Mouse (Mus musculus) right cerebral cortex, postnatal 10 days (tissue): ENCODE measurements around the gene Dlx3.
A peak's percentile ranks its signal among the peaks of the same experiment; 100 is the strongest.

Experiments used
- DNase-seq, 2 experiments: peaks; one replicate each; pipeline ENCODE4 v3.0.0; 2021; ENCODE audit warnings: low spot score in 2 of 2

The Dlx3 gene

GRCm38 (mm10) chr11:95119990-95120632 is at the start of gene Dlx3:
Gene Dlx3 (plus strand): TSS chr11:95120119.
- peak in 1 of 2 experiments; percentile 47 for DNase-seq

- DNase-seq: no peak
These were observed 49.5 kb upstream of the Dlx3 start for GRCm38 (mm10) chr11:95070140-95071107.

GRCm38 (mm10) chr11:95071266-95071665 is 48.7 kb upstream of the Dlx3 start:
- no peak for DNase-seq

GRCm38 (mm10) chr11:95072136-95072535 is 47.8 kb upstream of the Dlx3 start:
- no peak for DNase-seq

- DNase-seq: no peak
These were observed 47.1 kb upstream of the Dlx3 start for GRCm38 (mm10) chr11:95072804-95073203.

DNA sequence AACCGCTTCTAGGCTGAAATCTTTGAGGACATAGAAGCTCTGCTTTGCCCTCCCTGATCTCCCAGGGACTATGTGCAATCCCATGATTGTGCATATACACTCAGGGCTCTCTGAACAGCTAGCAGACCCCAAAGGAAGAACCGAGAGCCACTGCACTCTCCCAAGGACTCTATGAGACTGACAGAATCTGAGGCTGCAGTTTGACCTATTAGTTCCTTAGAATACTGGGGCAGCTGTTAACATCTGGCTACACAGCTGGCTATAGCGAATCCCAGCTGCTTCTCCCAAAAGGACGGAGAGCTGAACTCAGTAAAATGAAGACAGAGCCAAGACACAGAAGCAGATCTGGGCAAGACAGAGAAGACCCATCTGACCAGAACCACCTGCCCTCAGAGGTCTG is 46.1 kb upstream of the Dlx3 start:
- no peak for DNase-seq

GRCm38 (mm10) chr11:95074694-95075093 is 45.2 kb upstream of the Dlx3 start:
- no peak for DNase-seq

GRCm38 (mm10) chr11:95075197-95076040 is 44.5 kb upstream of the Dlx3 start:
- DNase-seq: no peak

DNA sequence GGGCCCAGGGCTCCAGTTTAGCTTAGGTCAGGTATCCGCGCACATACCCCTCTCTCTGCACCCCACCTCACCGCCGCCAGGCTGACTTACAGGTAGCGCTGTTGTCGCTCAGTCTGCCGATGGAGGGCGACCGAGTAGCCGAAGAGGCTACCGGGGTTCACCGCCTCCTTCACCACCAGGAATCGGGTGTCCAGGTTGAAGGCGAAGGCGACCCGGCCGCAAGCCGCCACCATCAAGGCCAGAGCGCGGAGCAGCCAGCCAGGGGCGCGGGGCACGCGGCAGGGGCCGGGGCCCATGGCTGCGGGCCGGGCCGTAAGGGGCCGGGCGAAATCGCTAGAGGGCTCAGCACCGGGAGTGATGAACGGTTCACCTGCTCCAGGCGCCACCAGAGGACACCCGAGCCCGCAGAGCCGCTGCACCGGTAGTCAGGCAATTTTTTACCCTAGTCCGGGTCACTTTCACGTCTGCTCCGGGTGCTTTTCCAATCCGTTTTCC is 43.8 kb upstream of the Dlx3 start:
- peak; percentile 53 to 58 for DNase-seq

- DNase-seq: peak; percentile 58 to 67
These were observed 43.3 kb upstream of the Dlx3 start, which contains the start of gene Itga3 for GRCm38 (mm10) chr11:95076536-95077111. Gene Itga3 (minus strand): TSS chr11:95076801.

- no peak for DNase-seq
These were observed 42.0 kb upstream of the Dlx3 start for GRCm38 (mm10) chr11:95077956-95078355.

GRCm38 (mm10) chr11:95079256-95079875 is 40.6 kb upstream of the Dlx3 start:
- DNase-seq: no peak

DNA sequence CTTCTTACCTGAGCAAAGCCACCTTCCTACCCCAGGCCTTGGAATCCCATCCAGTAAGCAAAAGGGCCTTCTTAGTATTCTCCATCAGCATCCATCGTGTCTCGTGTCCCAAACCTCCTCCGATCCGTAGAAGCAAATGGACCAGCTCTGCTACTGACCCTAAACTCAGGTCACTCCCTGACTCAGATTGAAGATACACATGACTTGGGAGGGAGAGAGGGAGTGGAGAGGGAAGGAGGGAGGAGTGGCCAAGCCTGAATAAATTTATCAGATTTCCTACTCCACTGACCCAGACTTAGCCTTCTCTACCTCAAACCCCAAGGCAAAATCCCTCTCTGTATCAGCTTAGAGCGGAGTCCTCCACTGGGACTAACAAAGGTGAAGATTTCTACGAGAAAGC is 39.1 kb upstream of the Dlx3 start:
- DNase-seq: no peak

DNA sequence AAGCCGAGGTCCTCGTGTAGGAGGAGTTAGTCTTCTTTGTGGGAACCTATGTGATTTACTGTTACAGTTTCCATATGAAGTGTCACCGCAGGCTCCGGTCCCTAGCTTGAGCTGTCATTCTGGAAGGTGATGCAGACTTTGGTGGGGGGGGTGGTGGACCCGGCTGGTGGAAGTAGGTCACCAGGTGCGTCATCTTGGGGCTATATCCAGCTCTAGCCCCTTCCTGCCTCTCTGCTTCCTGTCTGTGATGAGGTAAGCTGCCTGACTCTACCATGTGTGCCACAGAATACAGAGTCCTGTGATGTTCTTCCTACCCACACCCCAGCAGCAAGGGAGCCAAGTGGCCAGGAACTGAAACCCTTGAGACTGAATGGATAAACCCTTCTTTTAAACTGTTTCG is 37.0 kb upstream of the Dlx3 start:
- no peak for DNase-seq

GRCm38 (mm10) chr11:95084175-95084574 is 35.7 kb upstream of the Dlx3 start:
- no peak for DNase-seq

DNA sequence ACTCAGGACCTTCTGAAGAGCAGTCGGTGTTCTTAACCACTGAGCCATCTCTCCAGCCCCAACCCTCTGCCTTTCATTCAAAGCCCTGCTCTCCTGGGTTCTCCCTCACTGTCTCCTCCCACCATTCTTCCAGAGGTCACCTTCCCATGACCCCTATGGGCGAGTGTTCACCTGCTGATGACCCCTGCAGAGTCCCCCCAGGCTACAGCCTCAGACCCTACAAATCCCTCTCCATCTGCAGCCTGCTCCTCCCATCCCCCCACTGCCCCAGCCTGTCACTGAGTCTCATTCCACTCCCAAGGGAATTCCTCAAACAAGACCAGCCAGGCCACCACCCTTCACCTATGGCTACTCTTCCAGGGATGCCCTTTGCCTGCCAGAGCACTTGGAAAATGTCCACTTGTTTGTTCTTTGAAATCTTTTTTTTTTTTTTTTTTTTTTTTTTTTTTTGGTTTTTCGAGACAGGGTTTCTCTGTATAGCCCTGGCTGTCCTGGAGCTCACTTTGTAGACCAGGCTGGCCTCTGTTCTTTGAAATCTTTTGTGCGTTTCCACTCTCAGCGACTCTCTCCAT is 35.0 kb upstream of the Dlx3 start:
- no peak for DNase-seq

DNA sequence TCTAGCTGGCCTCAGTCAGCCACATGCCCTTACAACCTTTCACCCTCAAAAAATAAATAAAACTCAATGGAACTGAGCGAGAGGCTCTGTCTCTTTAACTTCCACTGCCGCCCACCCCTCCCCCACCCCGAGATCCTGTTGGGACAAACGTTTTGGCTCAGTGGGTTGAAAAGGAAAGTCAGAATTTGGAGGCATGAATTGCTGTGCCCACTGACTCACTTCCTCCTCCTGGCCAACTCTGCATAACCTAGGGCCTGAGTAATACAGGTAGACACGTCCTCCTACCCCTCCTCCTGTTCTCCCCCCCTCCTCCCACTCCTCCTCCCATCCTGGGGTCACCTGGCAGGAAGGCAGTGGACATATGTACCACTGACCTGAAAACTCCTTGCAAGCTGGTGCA is 34.2 kb upstream of the Dlx3 start:
- no peak for DNase-seq

DNA sequence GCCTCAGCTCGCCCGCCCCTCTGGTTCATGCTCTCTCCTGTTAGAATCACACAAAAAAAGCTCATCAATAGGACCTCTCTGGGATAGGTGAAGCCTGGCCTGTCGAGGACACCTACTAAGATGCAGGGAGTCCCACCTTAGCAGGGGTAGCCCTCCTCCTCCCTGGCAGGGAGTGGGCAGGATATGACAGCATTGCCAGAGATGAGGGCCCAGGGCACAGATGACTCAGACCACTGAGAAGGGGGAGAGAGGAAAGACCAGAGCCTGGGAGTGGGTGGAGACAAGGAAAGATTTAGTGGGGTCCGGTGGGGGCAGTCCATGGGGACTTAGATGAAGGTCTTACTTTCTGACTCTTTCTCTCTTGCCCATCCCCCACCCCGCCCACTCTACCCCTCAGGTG is 33.7 kb upstream of the Dlx3 start:
- DNase-seq: no peak

DNA sequence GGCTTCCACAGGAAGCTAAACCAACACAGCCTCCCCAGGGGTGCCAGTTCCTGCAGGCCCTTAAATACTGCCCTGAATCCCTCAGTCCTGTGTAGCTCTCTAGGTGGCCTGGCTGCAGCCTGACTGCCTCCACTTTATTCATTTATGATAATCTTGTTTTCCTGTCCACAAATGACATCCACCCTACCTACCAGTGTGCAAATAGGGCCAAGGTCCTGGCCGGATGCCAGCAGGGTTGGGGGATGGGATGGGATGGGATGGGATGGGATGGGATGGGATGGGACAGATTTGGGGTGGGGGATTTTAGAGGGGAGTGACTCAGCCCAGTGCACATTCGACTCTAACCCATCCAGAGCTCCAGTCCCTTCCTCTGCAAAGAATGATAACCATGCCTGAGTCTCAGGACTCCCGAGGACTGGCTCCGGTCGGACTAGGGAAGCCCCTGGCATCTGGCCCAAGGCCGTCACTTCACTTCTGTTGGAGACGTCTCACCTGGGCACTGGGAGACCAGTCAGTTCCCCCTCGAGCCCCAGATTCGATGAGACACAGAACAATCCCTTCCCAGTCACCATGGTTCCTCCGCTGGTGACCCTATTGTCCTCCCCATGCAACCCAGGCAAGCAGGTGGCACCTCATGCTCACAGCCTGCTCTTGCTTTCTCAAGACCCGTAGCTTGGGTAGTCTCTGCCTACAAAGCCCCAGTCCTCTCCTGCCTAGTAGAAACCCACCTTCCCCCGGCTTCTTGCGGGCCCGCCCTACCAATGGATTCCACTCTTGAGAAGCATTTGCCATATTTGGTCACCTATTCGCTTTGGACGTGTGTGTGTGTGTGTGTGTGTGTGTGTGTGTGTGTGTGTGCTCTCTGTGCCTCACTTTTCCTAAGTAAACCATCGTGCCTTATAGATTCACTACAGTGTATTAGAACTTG is 32.4 kb upstream of the Dlx3 start:
- DNase-seq: no peak

DNA sequence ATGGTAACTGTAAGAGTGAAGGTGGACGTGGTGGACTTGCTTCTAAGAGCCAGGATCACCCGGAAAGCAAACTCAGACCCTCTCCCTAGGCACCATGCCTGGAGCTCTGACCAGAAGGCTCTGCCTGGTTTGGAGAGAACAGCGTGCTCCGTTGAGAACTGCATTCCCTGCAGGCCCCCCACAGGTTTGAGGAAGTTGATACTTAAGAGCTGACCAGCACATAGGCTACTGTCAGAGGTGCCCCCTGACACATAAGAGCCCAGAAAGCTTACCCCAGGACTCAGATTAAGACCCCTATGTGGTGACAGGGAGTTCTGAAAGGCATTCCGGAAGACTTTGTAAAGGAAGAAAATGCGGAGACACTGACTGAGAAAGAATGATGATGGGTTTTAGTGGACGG is 31.6 kb upstream of the Dlx3 start:
- DNase-seq: no peak
